Mouse (Mus musculus): Measurements from ENCODE around the gene Rassf5. TPM values are rescaled to one million over a fixed set of nuclear protein-coding genes. Genes with fewer than 3 reads are reported as not detected.
A peak's percentile ranks its signal among the peaks of the same experiment; 100 is the strongest.

Gene Rassf5
- polyA plus RNA-seq, 1 experiment from 2014 or later = 1.9 TPM

DNA sequence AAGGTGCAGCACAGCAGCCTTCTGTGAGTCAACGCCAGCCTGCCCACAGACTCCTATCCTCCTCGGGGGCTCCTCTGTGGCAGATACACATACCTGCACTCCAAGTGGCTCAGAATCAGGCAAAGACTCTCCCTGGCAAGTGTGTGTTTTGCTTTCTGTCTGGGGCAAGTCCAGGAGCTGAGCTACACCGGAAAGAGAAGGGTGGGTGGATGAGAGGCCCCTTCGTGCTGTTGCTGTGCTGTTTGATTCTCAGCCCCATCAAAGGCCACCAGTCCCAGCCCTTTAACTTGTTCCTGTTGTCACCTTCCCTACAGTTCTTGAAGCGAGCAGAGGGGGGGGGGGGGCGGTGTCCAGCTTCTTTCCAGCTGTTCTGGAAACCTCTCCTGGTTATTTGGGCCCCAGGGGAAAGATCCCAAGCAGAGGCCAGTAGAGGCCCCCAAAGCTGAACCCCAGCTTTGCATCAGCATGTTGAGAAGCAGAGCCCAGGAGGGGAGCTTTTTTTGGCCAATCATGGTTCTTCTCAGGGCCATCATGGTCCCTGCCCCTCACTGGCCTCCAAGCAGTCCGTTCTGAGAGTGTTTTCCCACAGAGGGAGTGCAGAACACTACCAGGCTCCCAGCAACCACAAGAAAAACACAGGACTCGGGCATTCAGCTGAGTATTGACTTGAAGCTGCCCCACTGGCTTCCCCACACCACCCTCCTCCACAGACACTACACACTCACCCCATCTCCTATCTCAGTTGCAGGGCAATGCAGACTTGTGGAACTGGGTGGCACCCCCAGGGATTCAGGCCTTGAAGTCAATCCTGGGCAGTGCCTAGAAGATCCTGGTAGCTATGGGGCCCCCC, 33.8 kb upstream of the Rassf5 start:
- Histone ChIP-seq H3K4me1 (peaks cover 30% of the 10 kb centered on the region), H3K36me3 (no peaks in the 10 kb centered on the region), H3K4me2 (replicated peaks) (peak overlapping the region; percentile 62), H3K9me3 (no peaks in the 10 kb centered on the region), H3K4me3 (peak overlapping the region; percentile 41), H3K27me3 (0 out of 2 replicates have a peak, but pooled peaks cover 2% of the 10 kb centered on the region), H3K9ac (peak overlapping the region; percentile 50), H3K27ac (peak overlapping the region; percentile 48; the same call in 1 of the 2 replicates)
- WGBS = 29% methylated on average over 8 of the region's 8 CpGs
- no peak for ATAC-seq (ENCODE audit: low FRiP score, low read depth)

DNA sequence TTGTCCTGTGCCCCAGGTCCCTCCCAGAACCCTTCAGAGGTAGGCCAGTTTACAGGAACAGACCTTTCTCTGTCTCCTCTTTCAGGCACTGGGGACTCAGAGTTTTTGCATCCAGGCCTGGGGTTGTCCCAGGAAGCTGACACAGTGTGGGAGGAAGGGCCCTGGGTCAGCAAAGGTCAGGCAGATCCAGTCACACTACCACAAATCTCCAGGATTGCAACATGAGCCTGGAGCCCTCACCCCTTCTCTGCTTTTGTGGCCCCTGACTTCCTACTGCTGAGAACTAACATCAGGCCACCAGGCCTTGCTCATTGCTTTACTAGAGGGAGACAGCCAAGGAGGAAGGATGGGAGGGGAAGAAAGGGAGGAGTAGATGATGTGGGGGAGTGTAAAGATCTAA, 31.8 kb upstream of the Rassf5 start:
- Histone ChIP-seq H3K9me3 (no peaks in the 10 kb centered on the region), H3K4me1 (peaks cover 30% of the 10 kb centered on the region), H3K4me3 (no peak overlapping the region), H3K36me3 (no peaks in the 10 kb centered on the region), H3K9ac (no peak overlapping the region), H3K4me2 (replicated peaks) (no peak overlapping the region), H3K27ac (no peak overlapping the region), H3K27me3 (0 out of 2 replicates have a peak, but pooled peaks cover 2% of the 10 kb centered on the region)
- ATAC-seq (ENCODE audit: low FRiP score, low read depth) = no peak

DNA sequence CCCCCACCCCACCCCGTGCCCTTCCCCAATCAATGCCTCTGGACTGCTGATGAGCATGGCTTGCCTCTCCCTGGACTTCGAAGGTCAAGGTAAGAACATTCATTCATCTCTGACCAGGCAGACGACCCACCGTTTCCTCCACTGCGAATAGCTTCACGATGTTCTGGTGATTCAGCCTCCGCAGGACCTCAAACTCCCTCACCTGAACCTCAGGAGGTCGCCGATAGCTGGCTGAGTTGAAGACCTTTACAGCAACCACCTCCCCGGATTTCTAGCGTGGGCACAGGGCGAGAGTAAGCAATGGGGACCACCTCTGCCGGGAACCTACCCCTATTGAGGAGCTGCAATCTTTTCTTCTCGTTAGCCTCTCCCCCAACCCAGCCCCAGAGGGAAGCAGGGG, 30.5 kb upstream of the Rassf5 start:
- Histone ChIP-seq H3K4me3 (no peak overlapping the region), H3K9ac (no peak overlapping the region), H3K4me1 (peaks cover 30% of the 10 kb centered on the region), H3K36me3 (no peaks in the 10 kb centered on the region), H3K27me3 (0 out of 2 replicates have a peak, but pooled peaks cover 2% of the 10 kb centered on the region), H3K9me3 (no peaks in the 10 kb centered on the region), H3K4me2 (replicated peaks) (no peak overlapping the region), H3K27ac (no peak overlapping the region)
- 76% methylated on average over 14 of the region's 14 CpGs for WGBS
- ATAC-seq (ENCODE audit: low FRiP score, low read depth) = no peak

DNA sequence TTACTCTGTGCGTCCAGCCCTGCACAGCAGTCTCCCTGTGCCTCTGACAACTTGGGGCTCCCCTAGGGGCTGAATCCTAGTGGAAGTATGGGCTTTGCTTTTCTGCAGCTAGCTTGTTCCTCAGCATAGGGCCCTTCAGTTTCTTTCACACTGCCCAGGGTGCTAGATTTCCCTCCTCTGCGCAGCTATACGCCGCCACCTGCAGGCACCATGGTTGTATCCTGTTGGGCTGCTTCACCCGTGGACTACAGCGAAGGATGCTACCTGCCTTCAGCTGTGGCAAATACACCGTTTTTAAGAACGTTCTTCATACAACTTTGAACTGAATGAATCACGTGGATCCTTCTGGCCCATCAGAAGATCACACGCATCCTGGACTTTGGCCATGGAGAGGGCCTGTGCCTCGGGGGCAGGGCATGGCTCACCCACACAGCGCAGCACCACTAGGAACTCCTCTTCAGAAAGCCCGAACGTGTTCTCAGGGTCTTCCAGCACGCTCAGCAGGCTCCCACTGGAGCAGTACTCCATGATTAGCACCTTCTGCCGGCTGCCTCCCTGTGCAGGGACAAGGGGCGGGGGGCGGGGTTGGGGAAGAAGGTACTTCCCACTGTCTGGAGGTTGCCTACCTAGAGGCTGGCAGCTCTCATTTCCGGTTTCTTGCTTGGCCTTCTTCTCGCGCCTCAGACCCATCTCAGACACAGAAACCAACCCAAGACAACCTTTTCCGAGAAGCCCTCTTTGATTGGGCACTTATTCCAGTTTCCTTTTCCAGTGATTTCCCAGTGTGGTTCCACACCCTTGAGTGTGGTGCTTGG, 29.9 kb upstream of the Rassf5 start:
- H3K4me2 ChIP-seq (replicated peaks) = peak overlapping the region; percentile 19; the same call in 1 of the 2 replicates
- no peaks in the 10 kb centered on the region for H3K36me3 ChIP-seq
- 35% methylated on average over 22 of the region's 22 CpGs for WGBS
- H3K27me3 ChIP-seq = 0 out of 2 replicates have a peak, but pooled peaks cover 2% of the 10 kb centered on the region
- H3K27ac ChIP-seq = no peak overlapping the region
- no peaks in the 10 kb centered on the region for H3K9me3 ChIP-seq
- no peak overlapping the region for H3K4me3 ChIP-seq
- ATAC-seq (ENCODE audit: low FRiP score, low read depth) = no peak
- H3K4me1 ChIP-seq = peaks cover 23% of the 10 kb centered on the region
- H3K9ac ChIP-seq = no peak overlapping the region

DNA sequence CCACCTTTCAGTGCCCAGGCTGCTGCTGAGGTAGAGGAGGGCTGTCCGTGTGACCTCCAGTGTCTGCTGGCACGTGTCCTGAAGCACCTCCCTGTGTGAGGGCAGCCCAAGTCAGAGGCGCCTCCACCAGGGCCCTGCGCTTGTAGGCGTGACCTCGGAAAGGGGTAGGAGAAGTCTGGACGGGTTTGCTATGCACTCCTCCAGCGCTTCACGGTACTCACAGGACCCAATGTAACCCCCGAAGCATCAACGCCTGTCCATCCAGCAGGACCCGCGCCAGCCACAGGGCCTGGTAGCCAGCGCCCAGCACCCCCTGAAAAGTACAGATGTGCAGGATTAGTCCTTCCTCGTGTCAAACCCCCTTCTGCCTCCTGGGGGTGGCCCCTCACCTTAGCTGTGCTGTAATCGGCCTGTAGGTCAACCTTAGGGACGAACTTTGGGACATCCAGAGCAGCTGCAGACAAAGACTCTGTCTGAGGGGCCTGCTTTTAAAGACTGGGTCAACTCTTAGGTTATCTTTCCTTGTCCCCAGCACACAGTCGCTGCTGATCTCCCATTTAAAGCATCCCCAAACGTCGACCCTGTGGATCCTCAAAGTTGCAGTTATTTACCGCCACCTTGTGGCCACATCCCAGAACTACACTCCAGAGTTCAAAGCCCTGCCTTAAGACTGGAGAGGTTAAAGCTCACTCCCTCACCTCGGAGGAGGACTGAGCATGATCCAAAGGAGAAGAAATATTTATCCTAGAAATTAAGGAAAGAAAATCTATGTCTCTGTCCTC, 24.9 kb upstream of the Rassf5 start:
- H3K9ac ChIP-seq = no peak overlapping the region
- WGBS = 30% methylated on average over 22 of the region's 22 CpGs
- peak overlapping the region; percentile 41 for H3K4me2 ChIP-seq (replicated peaks)
- 0 out of 2 replicates have a peak, but pooled peaks cover 2% of the 10 kb centered on the region for H3K27me3 ChIP-seq
- H3K4me3 ChIP-seq = no peak overlapping the region
- H3K4me1 ChIP-seq = peaks cover 5% of the 10 kb centered on the region; the same call in 1 of the 2 replicates
- no peaks in the 10 kb centered on the region for H3K36me3 ChIP-seq
- no peaks in the 10 kb centered on the region for H3K9me3 ChIP-seq
- no peak overlapping the region for H3K27ac ChIP-seq
- ATAC-seq (ENCODE audit: low FRiP score, low read depth) = peak; percentile 28; the same call in 1 of the 2 replicates

DNA sequence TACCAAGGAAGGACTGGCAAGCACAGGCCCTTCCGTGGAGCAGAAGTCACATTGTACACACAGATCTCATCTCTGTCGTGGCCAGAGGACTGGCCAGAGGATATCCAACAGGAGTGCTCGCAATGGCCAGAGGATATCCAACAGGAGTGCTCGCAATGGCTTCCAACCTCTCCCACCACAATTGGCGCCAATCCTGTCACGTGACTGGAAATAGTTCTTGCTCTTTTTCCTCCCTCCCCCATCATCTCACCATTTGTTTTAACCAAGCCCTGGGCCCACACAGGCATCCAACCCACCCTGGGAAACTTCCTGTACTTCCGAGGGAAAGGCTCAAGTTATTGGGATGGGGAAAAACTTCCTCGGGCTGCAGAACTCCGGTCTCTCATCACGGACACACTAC, 23.7 kb upstream of the Rassf5 start:
- H3K27me3 ChIP-seq = no peaks in the 10 kb centered on the region
- H3K9ac ChIP-seq = no peak overlapping the region
- no peak overlapping the region for H3K27ac ChIP-seq
- H3K36me3 ChIP-seq = no peaks in the 10 kb centered on the region
- no peaks in the 10 kb centered on the region for H3K9me3 ChIP-seq
- H3K4me2 ChIP-seq (replicated peaks) = no peak overlapping the region
- ATAC-seq (ENCODE audit: low FRiP score, low read depth) = no peak
- no peak overlapping the region for H3K4me3 ChIP-seq
- 81% methylated on average over 10 of the region's 10 CpGs for WGBS
- no peaks in the 10 kb centered on the region for H3K4me1 ChIP-seq

DNA sequence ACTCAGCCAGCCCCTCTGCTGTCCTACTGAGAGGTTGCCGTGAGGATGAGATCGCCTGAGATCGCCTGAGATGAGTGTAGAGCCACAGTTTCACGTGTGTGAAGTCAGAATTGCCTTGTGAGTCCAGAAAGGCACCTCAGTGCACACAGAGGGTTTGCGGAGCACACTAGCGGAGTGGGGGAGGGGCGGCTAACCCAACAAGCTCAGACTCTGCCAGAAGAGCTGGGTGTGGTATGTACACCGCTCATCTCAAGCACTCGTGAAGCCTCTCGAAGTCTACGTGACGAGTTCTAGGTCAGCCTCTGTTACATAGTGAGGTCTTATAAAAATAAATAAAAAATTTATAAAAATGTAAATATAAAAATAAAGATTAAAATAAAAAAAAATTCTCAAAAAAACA, 18.8 kb upstream of the Rassf5 start:
- Histone ChIP-seq H3K4me1 (peaks cover 6% of the 10 kb centered on the region; the same call in 1 of the 2 replicates), H3K27me3 (peaks cover 7% of the 10 kb centered on the region; the same call in 1 of the 2 replicates), H3K9me3 (no peaks in the 10 kb centered on the region), H3K4me2 (replicated peaks) (no peak overlapping the region), H3K27ac (no peak overlapping the region), H3K36me3 (no peaks in the 10 kb centered on the region), H3K4me3 (no peak overlapping the region), H3K9ac (no peak overlapping the region)
- ATAC-seq (ENCODE audit: low FRiP score, low read depth) = no peak
- 73% methylated on average over 12 of the region's 12 CpGs for WGBS

DNA sequence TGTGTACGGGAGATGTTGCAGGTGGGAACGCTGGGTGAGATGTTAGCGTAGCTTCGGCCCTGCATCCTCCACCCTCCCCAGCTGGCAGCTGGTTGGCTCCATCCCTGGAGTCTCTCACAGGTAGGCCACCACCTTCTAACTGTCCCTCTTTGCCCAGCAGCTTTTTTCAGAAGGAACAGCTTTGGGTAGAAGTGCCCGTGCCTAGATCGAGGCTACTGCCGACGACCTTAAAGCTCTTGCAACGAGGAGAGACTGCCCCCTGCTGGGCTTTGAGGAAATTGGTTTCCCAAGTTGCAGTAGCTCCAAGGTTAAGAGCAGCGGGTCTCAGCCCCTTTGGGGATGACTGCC, 15.2 kb upstream of the Rassf5 start:
- no peaks in the 10 kb centered on the region for H3K9me3 ChIP-seq
- no peak overlapping the region for H3K27ac ChIP-seq
- H3K4me2 ChIP-seq (replicated peaks) = peak overlapping the region; percentile 9; the same call in 1 of the 2 replicates
- no peak overlapping the region for H3K9ac ChIP-seq
- H3K4me3 ChIP-seq = no peak overlapping the region
- 27% methylated on average over 10 of the region's 10 CpGs for WGBS
- H3K27me3 ChIP-seq = peaks cover 7% of the 10 kb centered on the region; the same call in 1 of the 2 replicates
- H3K36me3 ChIP-seq = no peaks in the 10 kb centered on the region
- 0 out of 2 replicates have a peak, but pooled peaks have one; percentile 26 for ATAC-seq (ENCODE audit: low FRiP score, low read depth)
- H3K4me1 ChIP-seq = peaks cover 6% of the 10 kb centered on the region; the same call in 1 of the 2 replicates

DNA sequence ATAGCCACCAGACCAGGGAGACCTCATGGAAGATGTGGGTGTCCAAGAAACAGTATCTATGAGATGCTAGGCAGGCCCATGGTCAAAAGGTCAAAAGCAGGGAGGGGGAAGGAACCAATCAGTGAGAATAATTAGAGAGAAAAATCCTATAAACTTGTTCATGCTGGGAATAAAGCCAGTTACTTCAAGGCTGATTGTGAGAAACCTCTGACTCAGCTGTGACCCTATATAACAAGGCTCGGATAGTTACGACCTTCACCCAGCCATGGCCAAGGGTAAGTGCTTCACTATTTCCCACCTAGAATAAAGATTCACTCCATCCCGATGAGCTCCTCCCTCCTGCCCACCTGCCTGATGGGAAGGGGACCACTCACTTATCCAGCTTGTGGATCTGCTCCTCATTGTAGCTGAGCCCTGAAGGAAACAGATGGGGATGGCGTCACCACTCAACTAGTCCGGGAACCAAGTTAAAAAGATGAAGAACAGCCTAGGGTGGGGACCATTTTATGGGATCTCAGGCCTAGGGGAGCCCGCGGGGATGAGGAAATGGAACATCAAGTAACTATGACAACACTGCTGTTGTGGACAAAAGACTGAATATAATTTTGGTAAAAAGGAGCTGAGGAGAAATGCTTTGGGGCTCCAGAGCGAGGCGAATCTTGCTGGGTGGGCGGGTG, 14.7 kb upstream of the Rassf5 start:
- ATAC-seq (ENCODE audit: low FRiP score, low read depth) = peak; percentile 38; the same call in 1 of the 2 replicates
- H3K4me2 ChIP-seq (replicated peaks) = no peak overlapping the region
- no peak overlapping the region for H3K27ac ChIP-seq
- 51% methylated on average over 10 of the region's 10 CpGs for WGBS
- no peak overlapping the region for H3K4me3 ChIP-seq
- H3K9me3 ChIP-seq = no peaks in the 10 kb centered on the region
- H3K36me3 ChIP-seq = no peaks in the 10 kb centered on the region
- peaks cover 7% of the 10 kb centered on the region; the same call in 1 of the 2 replicates for H3K27me3 ChIP-seq
- no peak overlapping the region; the same call in 1 of the 2 replicates for H3K9ac ChIP-seq
- peaks cover 6% of the 10 kb centered on the region; the same call in 1 of the 2 replicates for H3K4me1 ChIP-seq

DNA sequence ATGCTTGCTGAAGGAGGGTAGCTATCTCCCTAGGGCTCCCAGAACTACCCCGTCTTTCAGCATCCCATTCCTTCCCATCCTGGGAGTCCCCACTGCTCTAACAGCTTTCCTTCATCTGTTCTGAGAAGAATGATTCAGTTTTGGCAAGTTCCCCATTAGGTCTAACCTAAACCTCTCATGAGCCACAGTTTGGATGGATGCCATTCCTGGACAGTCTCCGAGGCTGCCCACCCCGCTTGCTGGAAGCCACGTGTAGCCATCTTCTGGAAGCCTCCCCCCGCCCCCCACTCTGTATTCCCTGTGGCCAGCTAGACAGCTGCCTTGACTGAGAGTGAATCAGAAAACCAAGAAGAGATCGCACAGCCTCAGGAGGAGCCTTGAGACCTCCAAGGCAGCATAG, 12.2 kb upstream of the Rassf5 start:
- 84% methylated on average over 6 of the region's 6 CpGs for WGBS
- Histone ChIP-seq H3K27ac (no peak overlapping the region), H3K9ac (no peak overlapping the region), H3K36me3 (no peaks in the 10 kb centered on the region), H3K4me1 (peaks cover 6% of the 10 kb centered on the region; the same call in 1 of the 2 replicates), H3K27me3 (peaks cover 7% of the 10 kb centered on the region; the same call in 1 of the 2 replicates), H3K4me2 (replicated peaks) (no peak overlapping the region), H3K9me3 (no peaks in the 10 kb centered on the region), H3K4me3 (no peak overlapping the region)
- ATAC-seq (ENCODE audit: low FRiP score, low read depth) = no peak
